Comparison of ENCODE assay signal across 19 mouse cellular contexts in genomic region chr11:23171760-23172159, GRCm38 (mm10).
DNase-seq lines count a peak whose midpoint lies in the region; ATAC-seq and TF ChIP-seq lines count a peak whose summit lies in the region.
"Had no signal": no experiment of that assay in that cellular context is flagged by ENCODE, and none has a peak within 500 bp of the region (broad histone marks: within the 10 kb centered on the region; RNA-seq: fewer than 3 reads in every experiment).

No protein-coding gene starts in this region.

- H3K9me3 ChIP-seq in heart, embryonic 11.5 days (replicated peaks; ENCODE audit: control insufficient read depth, low read length), result no peaks in the 10 kb centered on the region
- H3K9me3 ChIP-seq in liver, embryonic 11.5 days (ENCODE audit: control insufficient read depth, low read length), result no peaks in the 10 kb centered on the region
- H3K9me3 ChIP-seq in embryonic facial prominence, embryonic 12.5 days, result no peaks in the 10 kb centered on the region
- H3K9me3 ChIP-seq in liver, embryonic 14.5 days (ENCODE audit: control insufficient read depth, low read length), result no peaks in the 10 kb centered on the region
- H3K9me3 ChIP-seq: hindbrain, embryonic 13.5 days; intestine, embryonic 15.5 days had no signal

- H3K9ac ChIP-seq in heart, embryonic 11.5 days (ENCODE audit: low read depth, low read length), result no peak overlapping the region
- H3K9ac ChIP-seq in liver, embryonic 11.5 days (ENCODE audit: low read depth, low read length), result no peak overlapping the region
- no peak overlapping the region for H3K9ac ChIP-seq in embryonic facial prominence, embryonic 12.5 days
- peak overlapping the region; percentile 35; the same call in 1 of the 2 replicates for H3K9ac ChIP-seq in liver, embryonic 14.5 days (replicated peaks)
- H3K9ac ChIP-seq: forebrain, postnatal 0 days; hindbrain, embryonic 13.5 days; intestine, embryonic 15.5 days had no signal

- no peak; the same call in 1 of the 2 replicates for ATAC-seq in heart, embryonic 11.5 days (replicated peaks; ENCODE audit: insufficient number of reproducible peaks, low FRiP score, low TSS enrichment)
- ATAC-seq in liver, embryonic 11.5 days (replicated peaks; ENCODE audit: low FRiP score), result peak; percentile 19; the same call in 1 of the 2 replicates
- 0 out of 2 replicates have a peak, but pooled peaks have one; percentile 56 for ATAC-seq in embryonic facial prominence, embryonic 12.5 days (ENCODE audit: insufficient number of reproducible peaks, insufficient read depth, low FRiP score, low TSS enrichment)
- ATAC-seq in liver, embryonic 14.5 days (ENCODE audit: insufficient read depth), result no peak
- ATAC-seq: activated CD4-positive, CD25-positive, alpha-beta regulatory T cell, adult 4 months; forebrain, postnatal 0 days; intestine, embryonic 15.5 days; Patski had no signal

- 0 out of 2 replicates have a peak, but pooled peaks cover 4% of the 10 kb centered on the region for H3K4me1 ChIP-seq in heart, embryonic 11.5 days (ENCODE audit: control insufficient read depth, insufficient read depth, low read length)
- peaks cover 33% of the 10 kb centered on the region for H3K4me1 ChIP-seq in liver, embryonic 11.5 days (replicated peaks; ENCODE audit: control insufficient read depth, insufficient read depth, low read length)
- no peaks in the 10 kb centered on the region for H3K4me1 ChIP-seq in embryonic facial prominence, embryonic 12.5 days
- H3K4me1 ChIP-seq in liver, embryonic 14.5 days (replicated peaks; ENCODE audit: control insufficient read depth in 2 of 2, insufficient read depth in 2 of 2, low read length in 1 of 2), result peaks cover 39 to 41% of the 10 kb centered on the region in 2 experiments
- H3K4me1 ChIP-seq: hindbrain, embryonic 13.5 days; intestine, embryonic 15.5 days had no signal

- no peak overlapping the region for H3K27ac ChIP-seq in heart, embryonic 11.5 days (ENCODE audit: low read depth, low read length)
- H3K27ac ChIP-seq in liver, embryonic 11.5 days (ENCODE audit: low read depth, low read length), result no peak overlapping the region; the same call in 1 of the 2 replicates
- no peak overlapping the region for H3K27ac ChIP-seq in embryonic facial prominence, embryonic 12.5 days
- no peak overlapping the region for H3K27ac ChIP-seq in liver, embryonic 14.5 days
- H3K27ac ChIP-seq: hindbrain, embryonic 13.5 days; intestine, embryonic 15.5 days had no signal

- no peak for TF ChIP-seq CTCF in liver, embryonic 14.5 days (IDR thresholded peaks at IDR 0.05; ENCODE audit: low read depth)

- WGBS in heart, embryonic 11.5 days (ENCODE audit: insufficient replicate concordance), result 92% methylated on average over 1 of the region's 1 CpGs
- 92% methylated on average over 1 of the region's 1 CpGs for WGBS in liver, embryonic 11.5 days
- 95% methylated on average over 1 of the region's 1 CpGs for WGBS in embryonic facial prominence, embryonic 12.5 days
- WGBS in liver, embryonic 14.5 days (ENCODE audit: insufficient replicate concordance), result 56% methylated on average over 1 of the region's 1 CpGs

- H3K36me3 ChIP-seq in heart, embryonic 11.5 days (ENCODE audit: control insufficient read depth, insufficient read depth, low read length), result no peaks in the 10 kb centered on the region
- H3K36me3 ChIP-seq in liver, embryonic 11.5 days (ENCODE audit: control insufficient read depth, insufficient read depth, low read length), result no peaks in the 10 kb centered on the region
- no peaks in the 10 kb centered on the region for H3K36me3 ChIP-seq in embryonic facial prominence, embryonic 12.5 days
- H3K36me3 ChIP-seq in liver, embryonic 14.5 days (replicated peaks; ENCODE audit: control insufficient read depth, insufficient read depth, low read depth), result no peaks in the 10 kb centered on the region
- H3K36me3 ChIP-seq: hindbrain, embryonic 13.5 days; intestine, embryonic 15.5 days had no signal

- H3K4me3 ChIP-seq in heart, embryonic 11.5 days (ENCODE audit: low read depth, low read length), result no peak overlapping the region
- H3K4me3 ChIP-seq in liver, embryonic 11.5 days (ENCODE audit: low read depth, low read length), result no peak overlapping the region
- no peak overlapping the region for H3K4me3 ChIP-seq in embryonic facial prominence, embryonic 12.5 days
- no peak overlapping the region for H3K4me3 ChIP-seq in liver, embryonic 14.5 days (ENCODE audit: insufficient read depth in 1 of 2, low read depth in 2 of 2, low read length in 2 of 2)
- H3K4me3 ChIP-seq: hindbrain, embryonic 13.5 days; intestine, embryonic 15.5 days had no signal

- no peak for TF ChIP-seq EP300 in liver, embryonic 14.5 days (IDR thresholded peaks at IDR 0.05; ENCODE audit: low read depth)

- peak; percentile 61 for DNase-seq in heart, adult 11 months
- DNase-seq in liver, embryonic 11.5 days (ENCODE audit: low spot score), result no peak
- no peak for DNase-seq in liver
- DNase-seq in liver, embryonic 14.5 days (ENCODE audit: low read depth in 3 of 3, low spot score in 3 of 3), result no peak
- DNase-seq in retina, postnatal 1 day, result no peak
- DNase-seq in embryo, embryonic 10 days (ENCODE audit: low spot score), result no peak
- DNase-seq: adrenal gland, adult 2 months; adrenal gland, postnatal 36 days; cerebellum, adult 2 months; embryo, embryonic 11 days; forebrain, postnatal 0 days; gastrocnemius, postnatal 14 days; heart, postnatal 10 days had no signal

- no peaks in the 10 kb centered on the region for H3K27me3 ChIP-seq in heart, embryonic 11.5 days (ENCODE audit: control insufficient read depth, insufficient read depth, low read length)
- H3K27me3 ChIP-seq in liver, embryonic 11.5 days (replicated peaks; ENCODE audit: control insufficient read depth, insufficient read depth, low read length), result no peaks in the 10 kb centered on the region
- H3K27me3 ChIP-seq in embryonic facial prominence, embryonic 12.5 days, result no peaks in the 10 kb centered on the region
- no peaks in the 10 kb centered on the region for H3K27me3 ChIP-seq in liver, embryonic 14.5 days (ENCODE audit: control insufficient read depth, insufficient read depth, low read length)
- H3K27me3 ChIP-seq: hindbrain, embryonic 13.5 days; intestine, embryonic 15.5 days had no signal

- H3K4me2 ChIP-seq in heart, embryonic 11.5 days, result no peak overlapping the region
- no peak overlapping the region for H3K4me2 ChIP-seq in liver, embryonic 11.5 days
- H3K4me2 ChIP-seq in embryonic facial prominence, embryonic 12.5 days (replicated peaks), result no peak overlapping the region
- H3K4me2 ChIP-seq in liver, embryonic 14.5 days (ENCODE audit: low read depth), result no peak overlapping the region
- H3K4me2 ChIP-seq: hindbrain, embryonic 13.5 days; intestine, embryonic 15.5 days had no signal

Comparison
In these comparisons a context has a peak if more than half of its experiments do, and no peak if none do; other contexts are left out.
1. ATAC-seq: peak in liver, embryonic 11.5 days (single experiment) and embryonic facial prominence, embryonic 12.5 days (single experiment); none in heart, embryonic 11.5 days (single experiment) and liver, embryonic 14.5 days (single experiment).